Mouse (Mus musculus): ENCODE measurements around the gene Nsdhl. TPM values are rescaled to one million over a fixed set of nuclear protein-coding genes. Genes with fewer than 3 reads are reported as not detected.

Gene Nsdhl
- polyA plus RNA-seq, 1 experiment from 2014 or later = 29.5 TPM

- 38% methylated on average over 14 of the region's 14 CpGs for WGBS
- peaks cover 8% of the 10 kb centered on the region; the same call in 1 of the 2 replicates for H3K27me3 ChIP-seq (ENCODE audit: control insufficient read depth, insufficient read depth, low read length)
- H3K4me2 ChIP-seq (replicated peaks; ENCODE audit: low read depth, low read length) = peak overlapping the region; percentile 62
- peak overlapping the region; percentile 45; the same call in 1 of the 2 replicates for H3K9ac ChIP-seq (ENCODE audit: low read depth, low read length)
- H3K9me3 ChIP-seq (ENCODE audit: control insufficient read depth, low read length) = no peaks in the 10 kb centered on the region
- H3K4me1 ChIP-seq (ENCODE audit: control insufficient read depth, insufficient read depth, low read length) = no peaks in the 10 kb centered on the region
- H3K36me3 ChIP-seq (ENCODE audit: control insufficient read depth, insufficient read depth, low read length) = no peaks in the 10 kb centered on the region
- H3K4me3 ChIP-seq (ENCODE audit: low read length) = peak overlapping the region; percentile 38
- no peak for ATAC-seq (ENCODE audit: low FRiP score, low TSS enrichment)
- H3K27ac ChIP-seq (ENCODE audit: low read depth, low read length) = no peak overlapping the region
Observed at GRCm38 (mm10) chrX:72987520-72987905, 69.2 kb downstream of the Nsdhl start.

GRCm38 (mm10) chrX:72988431-72988830 lies 70.1 kb downstream of the Nsdhl start:
- H3K4me2 ChIP-seq (replicated peaks; ENCODE audit: low read depth, low read length) = no peak overlapping the region
- ATAC-seq (ENCODE audit: low FRiP score, low TSS enrichment) = no peak
- WGBS = 69% methylated on average over 3 of the region's 3 CpGs

GRCm38 (mm10) chrX:72990581-72990980 lies 72.2 kb downstream of the Nsdhl start:
- Histone ChIP-seq H3K27ac (ENCODE audit: low read depth, low read length) (no peak overlapping the region), H3K4me3 (ENCODE audit: low read length) (no peak overlapping the region), H3K27me3 (ENCODE audit: control insufficient read depth, insufficient read depth, low read length) (peaks cover 6% of the 10 kb centered on the region; the same call in 1 of the 2 replicates), H3K9ac (ENCODE audit: low read depth, low read length) (no peak overlapping the region), H3K36me3 (ENCODE audit: control insufficient read depth, insufficient read depth, low read length) (no peaks in the 10 kb centered on the region), H3K9me3 (ENCODE audit: control insufficient read depth, low read length) (no peaks in the 10 kb centered on the region), H3K4me1 (ENCODE audit: control insufficient read depth, insufficient read depth, low read length) (no peaks in the 10 kb centered on the region), H3K4me2 (replicated peaks; ENCODE audit: low read depth, low read length) (no peak overlapping the region)
- WGBS = 80% methylated on average over 3 of the region's 3 CpGs
- no peak for ATAC-seq (ENCODE audit: low FRiP score, low TSS enrichment)

More at GRCm38 (mm10) chrX:72988431-72988830, 70.1 kb downstream of the Nsdhl start:
- Histone ChIP-seq H3K36me3 (ENCODE audit: control insufficient read depth, insufficient read depth, low read length) (no peaks in the 10 kb centered on the region), H3K4me1 (ENCODE audit: control insufficient read depth, insufficient read depth, low read length) (no peaks in the 10 kb centered on the region), H3K4me3 (ENCODE audit: low read length) (no peak overlapping the region), H3K27ac (ENCODE audit: low read depth, low read length) (no peak overlapping the region), H3K27me3 (ENCODE audit: control insufficient read depth, insufficient read depth, low read length) (peaks cover 8% of the 10 kb centered on the region; the same call in 1 of the 2 replicates), H3K9me3 (ENCODE audit: control insufficient read depth, low read length) (no peaks in the 10 kb centered on the region), H3K9ac (ENCODE audit: low read depth, low read length) (no peak overlapping the region)

GRCm38 (mm10) chrX:72992291-72992919 lies 74.0 kb downstream of the Nsdhl start:
- Histone ChIP-seq H3K9me3 (ENCODE audit: control insufficient read depth, low read length) (no peaks in the 10 kb centered on the region), H3K4me1 (ENCODE audit: control insufficient read depth, insufficient read depth, low read length) (no peaks in the 10 kb centered on the region), H3K4me3 (ENCODE audit: low read length) (no peak overlapping the region), H3K4me2 (replicated peaks; ENCODE audit: low read depth, low read length) (no peak overlapping the region), H3K36me3 (ENCODE audit: control insufficient read depth, insufficient read depth, low read length) (no peaks in the 10 kb centered on the region), H3K9ac (ENCODE audit: low read depth, low read length) (no peak overlapping the region), H3K27ac (ENCODE audit: low read depth, low read length) (no peak overlapping the region), H3K27me3 (ENCODE audit: control insufficient read depth, insufficient read depth, low read length) (peaks cover 1% of the 10 kb centered on the region; the same call in 1 of the 2 replicates)
- ATAC-seq (ENCODE audit: low FRiP score, low TSS enrichment) = no peak
- 66% methylated on average over 5 of the region's 5 CpGs for WGBS

GRCm38 (mm10) chrX:72995542-72995941 lies 77.2 kb downstream of the Nsdhl start:
- 73% methylated on average over 3 of the region's 3 CpGs for WGBS

GRCm38 (mm10) chrX:73003110-73003509 lies 84.8 kb downstream of the Nsdhl start:
- 80% methylated on average over 5 of the region's 5 CpGs for WGBS
- ATAC-seq (ENCODE audit: low FRiP score, low TSS enrichment) = no peak
- no peak overlapping the region for H3K4me2 ChIP-seq (replicated peaks; ENCODE audit: low read depth, low read length)

More at GRCm38 (mm10) chrX:72995542-72995941, 77.2 kb downstream of the Nsdhl start:
- no peaks in the 10 kb centered on the region for H3K4me1 ChIP-seq (ENCODE audit: control insufficient read depth, insufficient read depth, low read length)
- ATAC-seq (ENCODE audit: low FRiP score, low TSS enrichment) = no peak
- no peaks in the 10 kb centered on the region for H3K27me3 ChIP-seq (ENCODE audit: control insufficient read depth, insufficient read depth, low read length)
- no peak overlapping the region for H3K9ac ChIP-seq (ENCODE audit: low read depth, low read length)
- H3K9me3 ChIP-seq (ENCODE audit: control insufficient read depth, low read length) = no peaks in the 10 kb centered on the region
- H3K4me2 ChIP-seq (replicated peaks; ENCODE audit: low read depth, low read length) = no peak overlapping the region
- no peaks in the 10 kb centered on the region for H3K36me3 ChIP-seq (ENCODE audit: control insufficient read depth, insufficient read depth, low read length)
- H3K27ac ChIP-seq (ENCODE audit: low read depth, low read length) = no peak overlapping the region
- no peak overlapping the region for H3K4me3 ChIP-seq (ENCODE audit: low read length)

GRCm38 (mm10) chrX:73005678-73006077 lies 87.3 kb downstream of the Nsdhl start:
- H3K27me3 ChIP-seq (ENCODE audit: control insufficient read depth, insufficient read depth, low read length) = no peaks in the 10 kb centered on the region
- H3K4me3 ChIP-seq (ENCODE audit: low read length) = no peak overlapping the region
- no peak for ATAC-seq (ENCODE audit: low FRiP score, low TSS enrichment)
- H3K36me3 ChIP-seq (ENCODE audit: control insufficient read depth, insufficient read depth, low read length) = no peaks in the 10 kb centered on the region
- no peak overlapping the region for H3K27ac ChIP-seq (ENCODE audit: low read depth, low read length)
- 73% methylated on average over 4 of the region's 4 CpGs for WGBS
- no peak overlapping the region for H3K9ac ChIP-seq (ENCODE audit: low read depth, low read length)
- no peaks in the 10 kb centered on the region for H3K9me3 ChIP-seq (ENCODE audit: control insufficient read depth, low read length)
- no peak overlapping the region for H3K4me2 ChIP-seq (replicated peaks; ENCODE audit: low read depth, low read length)
- no peaks in the 10 kb centered on the region for H3K4me1 ChIP-seq (ENCODE audit: control insufficient read depth, insufficient read depth, low read length)

More at GRCm38 (mm10) chrX:73003110-73003509, 84.8 kb downstream of the Nsdhl start:
- no peaks in the 10 kb centered on the region for H3K9me3 ChIP-seq (ENCODE audit: control insufficient read depth, low read length)
- H3K4me1 ChIP-seq (ENCODE audit: control insufficient read depth, insufficient read depth, low read length) = no peaks in the 10 kb centered on the region
- H3K9ac ChIP-seq (ENCODE audit: low read depth, low read length) = no peak overlapping the region
- no peaks in the 10 kb centered on the region for H3K27me3 ChIP-seq (ENCODE audit: control insufficient read depth, insufficient read depth, low read length)
- H3K4me3 ChIP-seq (ENCODE audit: low read length) = no peak overlapping the region
- no peak overlapping the region for H3K27ac ChIP-seq (ENCODE audit: low read depth, low read length)
- H3K36me3 ChIP-seq (ENCODE audit: control insufficient read depth, insufficient read depth, low read length) = no peaks in the 10 kb centered on the region

GRCm38 (mm10) chrX:73007597-73008479 lies 89.5 kb downstream of the Nsdhl start:
- H3K4me1 ChIP-seq (ENCODE audit: control insufficient read depth, insufficient read depth, low read length) = no peaks in the 10 kb centered on the region
- no peak overlapping the region for H3K27ac ChIP-seq (ENCODE audit: low read depth, low read length)
- no peaks in the 10 kb centered on the region for H3K36me3 ChIP-seq (ENCODE audit: control insufficient read depth, insufficient read depth, low read length)
- H3K4me3 ChIP-seq (ENCODE audit: low read length) = peak overlapping the region; percentile 31; the same call in 1 of the 2 replicates
- H3K27me3 ChIP-seq (ENCODE audit: control insufficient read depth, insufficient read depth, low read length) = no peaks in the 10 kb centered on the region
- H3K9ac ChIP-seq (ENCODE audit: low read depth, low read length) = peak overlapping the region; percentile 28; the same call in 1 of the 2 replicates
- ATAC-seq (ENCODE audit: low FRiP score, low TSS enrichment) = peak; percentile 100
- 26% methylated on average over 23 of the region's 27 CpGs for WGBS
- peak overlapping the region; percentile 41 for H3K4me2 ChIP-seq (replicated peaks; ENCODE audit: low read depth, low read length)
- H3K9me3 ChIP-seq (ENCODE audit: control insufficient read depth, low read length) = no peaks in the 10 kb centered on the region
